Mouse (Mus musculus): Measurements from ENCODE around the gene H2-Eb1. TPM values are rescaled to one million over a fixed set of nuclear protein-coding genes. Genes with fewer than 3 reads are reported as not detected.

H2-Eb1 gene
- 10 to 100 TPM; 49.7 to 54.6 TPM for total RNA-seq (2023)

GRCm38 (mm10) chr17:34305380-34306030, at the start of gene H2-Eb1:
TSS of gene H2-Eb1 (plus strand) at chr17:34305867.

GRCm38 (mm10) chr17:34257594-34258375, 47.9 kb upstream of the H2-Eb1 start, which contains the start of gene H2-Ab1:
TSS of gene H2-Ab1 (plus strand) at chr17:34257689.

GRCm38 (mm10) chr17:34287648-34288047, 18.0 kb upstream of the H2-Eb1 start, which contains the start of gene H2-Aa:
TSS of gene H2-Aa (minus strand) at chr17:34287823.

GRCm38 (mm10) chr17:34325436-34325835, 19.8 kb downstream of the H2-Eb1 start, which contains the start of gene H2-Eb2:
TSS of gene H2-Eb2 (plus strand) at chr17:34325665.

GRCm38 (mm10) chr17:34354539-34354938, 48.9 kb downstream of the H2-Eb1 start, which contains the start of gene Btnl2:
TSS of gene Btnl2 (plus strand) at chr17:34354822.

Other genes with a start within 250 kb of the H2-Eb1 start
- gene H2-Oa, start 213.5 kb upstream of the H2-Eb1 start, total RNA-seq (2023) = 1 to 10 TPM; 1.1 to 1.9 TPM
- gene H2-DMa, start 186.3 kb upstream of the H2-Eb1 start, total RNA-seq (2023) = 10 to 100 TPM; 57.6 to 63.6 TPM
- 100 to 1,000 TPM; 215 to 218 TPM for gene Brd2, start 183.2 kb upstream of the H2-Eb1 start, total RNA-seq (2023)
- gene H2-DMb2, start 162.6 kb upstream of the H2-Eb1 start, total RNA-seq (2023) = 10 to 100 TPM; 22.7 to 25.3 TPM
- gene H2-DMb1, start 152.8 kb upstream of the H2-Eb1 start, total RNA-seq (2023) = 10 to 100 TPM; 33.3 to 51.5 TPM
- gene Tap1, start 118.3 kb upstream of the H2-Eb1 start, total RNA-seq (2023) = 10 to 100 TPM; 47.4 to 56.7 TPM
- 10 to 100 TPM; 83.3 to 88.3 TPM for gene Psmb9, start 118.1 kb upstream of the H2-Eb1 start, total RNA-seq (2023)
- 100 to 1,000 TPM in 1 of 2 experiments, 10 to 100 TPM in 1; 89.4 to 111 TPM for gene Psmb8, start 108.1 kb upstream of the H2-Eb1 start, total RNA-seq (2023)
- 10 to 100 TPM; 79.7 to 84.6 TPM for gene Tap2, start 102.3 kb upstream of the H2-Eb1 start, total RNA-seq (2023)
- gene H2-Ob, start 67.0 kb upstream of the H2-Eb1 start, total RNA-seq (2023) = 1 to 10 TPM; 1.7 to 1.9 TPM
- 100 to 1,000 TPM in 1 of 2 experiments, 10 to 100 TPM in 1; 96.2 to 115 TPM for gene H2-Ab1, start 48.2 kb upstream of the H2-Eb1 start, total RNA-seq (2023)
- 100 to 1,000 TPM in 1 of 2 experiments, 10 to 100 TPM in 1; 95.4 to 109 TPM for gene H2-Aa, start 18.0 kb upstream of the H2-Eb1 start, total RNA-seq (2023)
- under 1 TPM in 1 of 2 experiments, not detected in 1; 0.11 TPM for gene H2-Eb2, start 19.8 kb downstream of the H2-Eb1 start, total RNA-seq (2023)
- 1 to 10 TPM; 2.2 to 2.3 TPM for gene Btnl2, start 49.0 kb downstream of the H2-Eb1 start, total RNA-seq (2023)
- not detected for gene Btnl1, start 71.3 kb downstream of the H2-Eb1 start, total RNA-seq (2023)
- gene BC051142, start 93.0 kb downstream of the H2-Eb1 start, total RNA-seq (2023) = not detected
- gene Btnl4, start 171.5 kb downstream of the H2-Eb1 start, total RNA-seq (2023) = not detected
- gene Btnl6, start 211.5 kb downstream of the H2-Eb1 start, total RNA-seq (2023) = not detected